Mouse (Mus musculus): ENCODE measurements around the gene Def8.
"Not testable (repeated sequence)": the region's sequence is repeated elsewhere in the genome, so short reads cannot be mapped to it uniquely, and the experiment has no call there.

Def8 gene

GRCm38 (mm10) chr8:123433241-123433974, 10.1 kb downstream of the Def8 start:
- not testable (repeated sequence) for DNase-seq (ENCODE audit: low read depth, low spot score)

DNA sequence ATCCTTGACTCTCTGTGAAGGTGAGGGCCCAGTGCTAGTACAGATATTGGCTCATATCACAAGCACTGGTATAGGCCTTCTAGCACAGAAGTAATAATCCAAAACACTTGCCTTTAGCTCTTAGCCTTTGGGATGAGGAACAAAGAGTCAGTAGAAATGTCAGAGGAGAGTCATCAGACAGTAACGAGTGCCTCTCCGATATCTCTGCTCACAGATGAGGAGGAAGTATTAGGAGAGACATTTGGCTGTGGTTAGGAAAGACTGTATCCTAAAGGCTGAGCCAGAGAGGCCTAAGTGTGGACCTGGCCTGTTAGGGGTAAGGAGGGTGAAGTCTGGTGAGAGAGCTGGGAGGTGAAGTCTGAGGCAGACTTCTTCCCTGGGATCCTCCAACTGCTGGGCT, 18.5 kb downstream of the Def8 start:
- DNase-seq (ENCODE audit: low read depth, low spot score), result no peak

GRCm38 (mm10) chr8:123442351-123442750, 19.0 kb downstream of the Def8 start:
- no peak for DNase-seq (ENCODE audit: low read depth, low spot score)

DNA sequence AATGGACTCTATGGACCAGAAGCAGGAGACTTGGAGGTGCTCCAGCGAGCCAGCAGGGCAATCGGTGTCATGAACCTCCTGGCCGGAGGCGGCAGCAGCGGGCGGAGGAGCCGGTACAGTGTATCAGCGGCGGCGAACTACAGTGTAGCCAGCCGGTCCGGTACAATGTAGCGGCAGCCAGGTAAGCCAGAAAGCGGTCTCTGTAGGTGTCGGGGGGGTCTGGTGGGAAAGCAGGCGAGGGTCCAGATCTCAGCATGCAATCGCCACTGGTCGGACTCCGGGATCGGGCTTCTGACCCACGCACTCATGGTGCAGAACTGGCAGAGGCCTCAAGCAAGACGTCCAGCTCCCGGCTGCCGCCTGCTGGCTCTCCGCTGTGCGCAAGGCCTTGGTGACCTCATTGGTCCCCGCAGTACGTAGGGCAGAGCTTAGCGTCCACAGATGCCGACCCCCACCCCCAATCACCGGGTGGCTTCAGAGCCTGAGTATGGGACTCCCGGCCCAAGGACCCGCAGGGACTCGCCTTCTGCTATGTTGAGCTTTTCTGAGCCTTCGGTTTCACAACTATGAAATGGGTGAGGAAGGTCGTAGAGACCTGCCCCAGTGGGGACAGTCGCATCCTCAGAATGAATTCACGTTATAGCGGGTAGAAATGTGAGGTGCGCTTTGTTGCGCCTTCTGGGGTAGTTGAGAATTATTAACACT, 19.7 kb downstream of the Def8 start:
- peak; percentile 94 for DNase-seq (ENCODE audit: low read depth, low spot score)

DNA sequence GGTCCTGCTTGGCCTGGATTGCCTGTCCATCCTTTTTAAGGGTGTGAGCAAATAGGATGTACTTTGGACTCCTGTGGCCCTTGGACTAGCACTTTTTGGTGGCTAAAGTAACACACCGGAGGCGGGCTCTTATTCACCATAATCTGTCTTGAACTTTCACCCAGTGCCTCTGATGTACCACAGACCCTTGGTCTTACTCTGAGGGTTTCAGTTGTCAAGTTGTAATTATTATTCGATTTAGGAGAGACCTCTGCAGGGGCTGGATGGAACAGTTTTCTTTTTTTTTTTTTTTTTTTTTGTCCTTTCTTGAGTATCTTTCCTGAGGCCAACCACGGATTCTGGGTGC, 20.2 kb downstream of the Def8 start:
- no peak for DNase-seq (ENCODE audit: low read depth, low spot score)

- no peak for DNase-seq (ENCODE audit: low read depth, low spot score)
Measured at GRCm38 (mm10) chr8:123444131-123444530, 20.8 kb downstream of the Def8 start.

DNA sequence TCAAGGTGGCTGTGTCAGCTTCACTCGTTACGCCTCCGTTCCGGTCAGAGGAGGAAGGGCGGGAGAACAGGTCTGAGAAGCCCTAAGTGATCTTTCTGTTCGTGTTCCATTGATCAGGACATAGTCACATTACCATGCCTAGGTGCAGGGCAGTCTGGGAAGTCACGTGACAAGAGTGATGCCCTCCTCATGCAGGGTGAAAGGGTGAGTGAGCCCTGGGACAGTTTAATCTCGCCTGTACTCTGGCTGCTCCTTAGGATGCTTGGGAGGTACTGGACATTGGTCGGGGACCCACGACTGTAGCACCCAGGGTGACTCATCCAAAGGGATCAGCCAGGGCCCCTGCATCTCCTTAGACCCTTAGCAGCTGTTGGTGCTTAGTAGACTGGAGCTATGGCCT, 22.7 kb downstream of the Def8 start:
- no peak for DNase-seq (ENCODE audit: low read depth, low spot score)

DNA sequence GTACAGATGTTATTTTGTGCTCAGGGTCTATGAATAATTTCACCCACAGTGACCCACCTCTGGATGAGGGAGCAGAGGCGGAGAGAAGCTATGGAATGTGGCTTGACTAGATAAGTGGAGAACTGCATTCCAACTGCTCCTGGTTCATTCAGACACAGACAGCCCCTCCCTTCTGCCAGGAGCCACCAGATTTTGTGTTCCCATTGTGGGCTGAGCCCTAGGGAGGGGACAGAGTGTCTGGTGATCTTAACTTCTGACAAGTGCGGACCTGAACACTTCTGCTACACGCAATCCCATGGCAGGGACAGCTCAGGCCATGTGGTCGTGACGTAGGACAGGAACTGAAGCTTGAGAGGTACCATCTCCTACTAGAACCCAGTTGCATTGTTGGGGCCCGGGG, 23.5 kb downstream of the Def8 start:
- DNase-seq (ENCODE audit: low read depth, low spot score), result no peak

- no peak for DNase-seq (ENCODE audit: low read depth, low spot score)
Measured at GRCm38 (mm10) chr8:123450783-123451182, 27.5 kb downstream of the Def8 start.

GRCm38 (mm10) chr8:123451747-123452146, 28.4 kb downstream of the Def8 start:
- not testable (repeated sequence) for DNase-seq (ENCODE audit: low read depth, low spot score)

GRCm38 (mm10) chr8:123452149-123452548, 28.8 kb downstream of the Def8 start:
- DNase-seq (ENCODE audit: low read depth, low spot score), result no peak

GRCm38 (mm10) chr8:123453291-123453690, 30.0 kb downstream of the Def8 start:
- DNase-seq (ENCODE audit: low read depth, low spot score), result no peak

- DNase-seq (ENCODE audit: low read depth, low spot score), result no peak
Measured at GRCm38 (mm10) chr8:123453951-123454350, 30.6 kb downstream of the Def8 start.

DNA sequence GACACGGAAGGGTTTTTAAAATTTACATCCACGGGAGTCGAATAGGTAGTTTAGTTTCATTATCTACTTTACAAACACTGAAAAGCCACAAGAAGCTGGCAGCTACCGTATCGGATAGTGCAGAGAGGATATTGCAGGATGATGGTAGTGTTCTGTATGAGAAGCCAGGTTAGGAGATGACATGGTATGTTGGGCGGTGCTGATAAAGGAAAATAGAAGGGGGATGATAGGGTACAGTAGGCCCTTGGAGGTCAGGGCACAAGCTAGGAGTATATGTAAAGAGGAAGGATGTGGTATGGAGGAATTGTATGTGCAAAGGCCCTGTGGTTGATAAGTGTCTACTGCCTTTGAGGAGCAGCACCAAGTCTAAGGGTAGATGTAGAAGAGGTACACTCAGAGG, 31.2 kb downstream of the Def8 start:
- DNase-seq (ENCODE audit: low read depth, low spot score), result no peak

GRCm38 (mm10) chr8:123463651-123464050, 40.3 kb downstream of the Def8 start:
- no peak for DNase-seq (ENCODE audit: low read depth, low spot score)

DNA sequence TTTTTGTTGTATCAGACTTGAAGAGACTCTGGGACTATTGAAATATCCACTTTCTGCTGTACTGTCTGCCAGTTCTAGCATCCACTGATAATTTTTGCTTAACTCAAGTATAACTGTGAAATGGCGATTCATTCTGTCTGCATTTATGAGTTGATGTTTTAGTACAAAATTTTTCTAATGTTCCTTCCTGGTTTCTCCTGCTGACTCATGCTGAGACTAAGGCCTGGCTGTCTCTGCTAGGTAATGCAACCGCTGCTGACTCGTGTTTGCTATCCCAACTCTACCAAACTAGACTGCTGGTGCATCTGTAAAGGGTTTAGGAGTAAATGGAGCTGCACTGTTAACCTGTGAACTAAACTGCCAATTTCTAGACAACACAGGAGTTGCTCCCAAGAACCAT, 44.1 kb downstream of the Def8 start:
- no peak for DNase-seq (ENCODE audit: low read depth, low spot score)

DNA sequence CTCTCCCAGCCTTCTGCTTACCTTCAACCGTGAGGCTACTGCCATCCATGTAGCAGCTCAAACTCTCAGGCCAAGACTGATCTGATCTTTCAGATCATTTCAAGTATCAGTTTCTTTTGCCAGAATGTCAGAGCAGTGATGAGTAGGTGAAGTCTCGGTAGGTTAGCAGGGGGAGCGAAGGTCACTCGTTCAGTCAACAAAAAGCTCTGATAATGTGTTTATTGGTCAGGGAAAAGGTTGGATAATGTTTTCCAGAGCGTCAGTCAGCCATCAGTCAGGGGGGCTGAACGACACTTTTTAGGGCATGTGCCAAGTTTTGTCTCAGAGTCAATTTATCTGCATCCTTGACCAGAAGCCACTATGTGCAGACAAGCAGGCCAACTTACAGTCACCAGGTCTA, 49.7 kb downstream of the Def8 start:
- DNase-seq (ENCODE audit: low read depth, low spot score), result not testable (repeated sequence)

GRCm38 (mm10) chr8:123474549-123474948, 51.2 kb downstream of the Def8 start:
- DNase-seq (ENCODE audit: low read depth, low spot score), result not testable (repeated sequence)

DNA sequence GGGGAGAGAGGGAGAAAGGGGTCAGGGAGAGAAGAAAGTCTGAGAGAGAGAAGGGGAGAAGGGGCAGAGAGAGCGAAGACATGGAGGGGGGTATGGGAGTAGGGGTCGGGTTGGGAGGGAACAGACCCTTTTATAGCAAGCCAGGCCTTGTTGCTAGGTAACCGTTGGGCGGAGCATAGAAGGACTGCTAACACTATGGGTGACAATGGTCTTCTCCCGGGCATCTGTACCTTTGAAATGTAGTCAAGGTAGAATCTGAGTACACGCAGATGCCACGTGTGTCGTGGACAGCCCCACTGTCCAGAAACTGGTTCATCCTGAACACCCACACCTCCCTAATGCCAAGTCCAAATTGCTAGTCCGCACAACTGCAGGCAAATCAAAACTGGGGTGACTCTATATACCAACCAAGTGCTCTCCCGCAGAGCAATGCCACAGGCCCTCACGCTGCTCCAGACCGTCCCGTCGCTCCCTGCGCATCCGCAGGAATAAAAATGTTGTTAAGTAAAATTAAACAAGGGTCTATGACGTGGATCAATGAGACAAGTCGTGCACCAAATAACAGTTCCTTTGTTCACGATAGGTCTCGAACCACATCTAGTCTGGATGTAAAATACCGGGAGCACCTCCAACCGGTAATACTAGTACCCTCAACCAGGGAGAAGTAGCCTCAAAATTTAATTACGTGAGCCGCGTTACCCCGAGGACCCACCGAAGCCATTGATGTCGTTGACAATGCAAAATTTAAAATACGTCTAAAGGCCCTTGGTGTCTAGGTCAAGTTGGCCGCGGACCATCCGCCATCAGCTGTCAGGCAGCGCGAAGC, 53.8 kb downstream of the Def8 start:
- DNase-seq (ENCODE audit: low read depth, low spot score), result peak; percentile 43

DNA sequence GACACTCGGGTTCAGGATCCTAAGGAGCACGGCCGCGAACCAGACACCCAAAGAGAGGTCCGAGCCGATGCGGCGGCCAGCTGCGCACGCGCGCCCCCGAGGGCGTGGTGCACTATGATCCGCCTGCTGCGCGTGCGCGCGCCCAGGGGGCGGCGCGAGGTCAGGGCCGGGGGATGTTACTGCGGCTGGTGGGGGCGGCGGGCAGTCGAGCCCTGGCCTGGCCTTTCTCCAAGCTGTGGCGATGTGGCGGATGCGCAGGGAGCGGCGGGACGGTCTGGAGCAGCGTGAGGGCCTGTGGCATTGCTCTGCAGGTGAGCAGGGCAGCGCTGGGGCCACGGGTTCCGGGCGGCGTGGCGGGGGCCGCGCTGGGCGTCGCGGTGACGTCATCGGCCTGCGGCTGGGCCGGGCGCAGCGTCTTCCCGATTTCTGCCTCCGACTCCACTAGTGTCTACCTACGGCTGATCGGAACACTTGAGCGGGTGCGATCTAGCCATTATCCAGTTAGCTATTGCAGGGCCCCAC, 54.5 kb downstream of the Def8 start, which contains the start of gene Afg3l1:
Gene Afg3l1, plus strand, starts transcription at position 167 of the 522 bp plus-strand sequence.
- peak; percentile 94 for DNase-seq (ENCODE audit: low read depth, low spot score)

DNA sequence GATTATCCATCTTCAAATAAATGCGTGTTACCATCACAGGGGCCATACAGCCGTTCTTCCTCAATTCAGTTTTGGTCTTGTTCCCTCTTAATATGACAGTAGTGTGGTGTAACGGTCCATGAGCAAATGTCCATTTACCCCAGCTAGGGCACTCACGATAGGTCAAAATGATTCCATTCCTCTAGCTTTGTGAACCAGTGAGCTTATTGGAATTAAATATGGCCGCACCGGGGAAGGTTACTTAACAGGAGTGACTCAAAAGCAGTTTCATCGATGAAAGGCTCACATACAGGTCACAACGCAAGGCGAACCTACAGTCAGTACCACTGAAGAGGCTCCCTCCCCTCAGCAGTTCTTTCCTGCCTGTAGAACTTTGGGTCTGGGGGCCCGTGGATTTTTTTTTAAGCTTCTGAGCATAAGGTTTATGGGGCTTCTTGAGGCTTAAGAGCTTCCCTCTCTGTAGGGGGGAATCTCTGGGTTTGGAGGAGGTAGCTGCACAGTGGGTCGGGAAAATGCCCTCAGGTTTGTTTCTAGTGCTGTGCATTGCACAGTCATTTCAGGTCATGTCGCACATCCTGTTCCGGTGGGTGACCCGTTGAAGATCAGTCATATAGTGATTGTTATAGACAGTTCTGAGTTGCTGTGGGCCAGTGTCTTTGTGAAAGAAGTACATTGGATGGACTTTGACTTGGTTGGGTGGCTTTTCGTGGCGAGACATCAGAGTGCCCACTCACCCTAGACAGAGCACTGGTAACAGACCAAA, 55.3 kb downstream of the Def8 start:
- DNase-seq (ENCODE audit: low read depth, low spot score), result peak; percentile 64

Measured in CD4-positive, CD25-positive, alpha-beta regulatory T cell, adult 2 months (primary cell).